Mouse (Mus musculus): ENCODE data around the gene Vamp3. TPM values are rescaled to one million over a fixed set of nuclear protein-coding genes. Genes with fewer than 3 reads are reported as not detected.

Vamp3 gene
- polyA plus RNA-seq, 1 experiment from 2014 or later: 74.6 TPM

- 85% methylated on average over 7 of the region's 7 CpGs for WGBS
- Histone ChIP-seq H3K9ac (ENCODE audit: low read depth, low read length) (no peak within 1 kb of the TSS), H3K36me3 (ENCODE audit: control insufficient read depth, insufficient read depth, low read length) (no peaks in the 10 kb centered on the region), H3K4me2 (no peak within 1 kb of the TSS), H3K27ac (ENCODE audit: low read depth, low read length) (no peak within 1 kb of the TSS), H3K4me1 (replicated peaks; ENCODE audit: control insufficient read depth, insufficient read depth, low read length) (no peaks in the 10 kb centered on the region), H3K27me3 (replicated peaks; ENCODE audit: control insufficient read depth, insufficient read depth, low read length) (no peaks in the 10 kb centered on the region), H3K4me3 (ENCODE audit: low read depth, low read length) (no peak within 1 kb of the TSS), H3K9me3 (ENCODE audit: control insufficient read depth, low read length) (no peaks in the 10 kb centered on the region)
- no peak for ATAC-seq (replicated peaks; ENCODE audit: low FRiP score)
- no peak for DNase-seq (ENCODE audit: low spot score)
Observed at GRCm38 (mm10) chr4:151089270-151089669, 31.5 kb upstream of the Vamp3 start, which contains the start of gene Gm13090. TSS of gene Gm13090 (plus strand) at chr4:151089570.

GRCm38 (mm10) chr4:151088819-151089218 is 31.1 kb upstream of the Vamp3 start:
- Histone ChIP-seq H3K27ac (ENCODE audit: low read depth, low read length) (no peak overlapping the region), H3K4me3 (ENCODE audit: low read depth, low read length) (no peak overlapping the region), H3K4me2 (no peak overlapping the region), H3K9me3 (ENCODE audit: control insufficient read depth, low read length) (no peaks in the 10 kb centered on the region), H3K4me1 (replicated peaks; ENCODE audit: control insufficient read depth, insufficient read depth, low read length) (no peaks in the 10 kb centered on the region), H3K27me3 (replicated peaks; ENCODE audit: control insufficient read depth, insufficient read depth, low read length) (no peaks in the 10 kb centered on the region), H3K9ac (ENCODE audit: low read depth, low read length) (no peak overlapping the region), H3K36me3 (ENCODE audit: control insufficient read depth, insufficient read depth, low read length) (no peaks in the 10 kb centered on the region)
- no peak for ATAC-seq (replicated peaks; ENCODE audit: low FRiP score)
- no peak for DNase-seq (ENCODE audit: low spot score)
- WGBS: 85% methylated on average over 14 of the region's 14 CpGs

GRCm38 (mm10) chr4:151087358-151087757 is 29.6 kb upstream of the Vamp3 start:
- no peaks in the 10 kb centered on the region for H3K36me3 ChIP-seq (ENCODE audit: control insufficient read depth, insufficient read depth, low read length)
- no peak for ATAC-seq (replicated peaks; ENCODE audit: low FRiP score)
- no peaks in the 10 kb centered on the region for H3K4me1 ChIP-seq (replicated peaks; ENCODE audit: control insufficient read depth, insufficient read depth, low read length)
- no peak overlapping the region for H3K4me2 ChIP-seq
- no peak for DNase-seq (ENCODE audit: low spot score)
- no peak overlapping the region for H3K9ac ChIP-seq (ENCODE audit: low read depth, low read length)
- no peak overlapping the region for H3K27ac ChIP-seq (ENCODE audit: low read depth, low read length)
- 90% methylated on average over 1 of the region's 1 CpGs for WGBS
- H3K27me3 ChIP-seq (replicated peaks; ENCODE audit: control insufficient read depth, insufficient read depth, low read length): no peaks in the 10 kb centered on the region
- H3K4me3 ChIP-seq (ENCODE audit: low read depth, low read length): no peak overlapping the region
- no peaks in the 10 kb centered on the region for H3K9me3 ChIP-seq (ENCODE audit: control insufficient read depth, low read length)

GRCm38 (mm10) chr4:151083027-151083426 is 25.3 kb upstream of the Vamp3 start:
- no peaks in the 10 kb centered on the region for H3K9me3 ChIP-seq (ENCODE audit: control insufficient read depth, low read length)
- no peak overlapping the region for H3K4me3 ChIP-seq (ENCODE audit: low read depth, low read length)
- WGBS: 78% methylated on average over 5 of the region's 5 CpGs
- DNase-seq (ENCODE audit: low spot score): no peak
- ATAC-seq (replicated peaks; ENCODE audit: low FRiP score): no peak
- H3K27me3 ChIP-seq (replicated peaks; ENCODE audit: control insufficient read depth, insufficient read depth, low read length): no peaks in the 10 kb centered on the region
- H3K4me1 ChIP-seq (replicated peaks; ENCODE audit: control insufficient read depth, insufficient read depth, low read length): no peaks in the 10 kb centered on the region
- H3K36me3 ChIP-seq (ENCODE audit: control insufficient read depth, insufficient read depth, low read length): no peaks in the 10 kb centered on the region; the same call in 1 of the 2 replicates
- H3K9ac ChIP-seq (ENCODE audit: low read depth, low read length): no peak overlapping the region
- no peak overlapping the region for H3K27ac ChIP-seq (ENCODE audit: low read depth, low read length)
- no peak overlapping the region for H3K4me2 ChIP-seq

GRCm38 (mm10) chr4:151081977-151082376 is 24.2 kb upstream of the Vamp3 start:
- WGBS: 87% methylated on average over 13 of the region's 13 CpGs
- Histone ChIP-seq H3K36me3 (ENCODE audit: control insufficient read depth, insufficient read depth, low read length) (no peaks in the 10 kb centered on the region; the same call in 1 of the 2 replicates), H3K27ac (ENCODE audit: low read depth, low read length) (no peak overlapping the region), H3K4me2 (no peak overlapping the region), H3K4me1 (replicated peaks; ENCODE audit: control insufficient read depth, insufficient read depth, low read length) (no peaks in the 10 kb centered on the region), H3K27me3 (replicated peaks; ENCODE audit: control insufficient read depth, insufficient read depth, low read length) (no peaks in the 10 kb centered on the region), H3K4me3 (ENCODE audit: low read depth, low read length) (no peak overlapping the region), H3K9me3 (ENCODE audit: control insufficient read depth, low read length) (no peaks in the 10 kb centered on the region), H3K9ac (ENCODE audit: low read depth, low read length) (no peak overlapping the region)
- ATAC-seq (replicated peaks; ENCODE audit: low FRiP score): no peak
- no peak for DNase-seq (ENCODE audit: low spot score)

GRCm38 (mm10) chr4:151081355-151081754 is 23.6 kb upstream of the Vamp3 start:
- Histone ChIP-seq H3K27me3 (replicated peaks; ENCODE audit: control insufficient read depth, insufficient read depth, low read length) (no peaks in the 10 kb centered on the region), H3K9me3 (ENCODE audit: control insufficient read depth, low read length) (no peaks in the 10 kb centered on the region), H3K27ac (ENCODE audit: low read depth, low read length) (no peak overlapping the region), H3K4me2 (no peak overlapping the region), H3K4me1 (replicated peaks; ENCODE audit: control insufficient read depth, insufficient read depth, low read length) (no peaks in the 10 kb centered on the region), H3K4me3 (ENCODE audit: low read depth, low read length) (no peak overlapping the region), H3K9ac (ENCODE audit: low read depth, low read length) (no peak overlapping the region), H3K36me3 (ENCODE audit: control insufficient read depth, insufficient read depth, low read length) (no peaks in the 10 kb centered on the region; the same call in 1 of the 2 replicates)
- 80% methylated on average over 2 of the region's 2 CpGs for WGBS
- ATAC-seq (replicated peaks; ENCODE audit: low FRiP score) (no peak), DNase-seq (ENCODE audit: low spot score) (no peak)

GRCm38 (mm10) chr4:151074817-151075216 is 17.1 kb upstream of the Vamp3 start:
- H3K27ac ChIP-seq (ENCODE audit: low read depth, low read length): no peak overlapping the region
- no peaks in the 10 kb centered on the region for H3K4me1 ChIP-seq (replicated peaks; ENCODE audit: control insufficient read depth, insufficient read depth, low read length)
- H3K27me3 ChIP-seq (replicated peaks; ENCODE audit: control insufficient read depth, insufficient read depth, low read length): no peaks in the 10 kb centered on the region
- no peak overlapping the region for H3K4me2 ChIP-seq
- no peak overlapping the region for H3K9ac ChIP-seq (ENCODE audit: low read depth, low read length)
- no peaks in the 10 kb centered on the region for H3K36me3 ChIP-seq (ENCODE audit: control insufficient read depth, insufficient read depth, low read length)
- H3K9me3 ChIP-seq (ENCODE audit: control insufficient read depth, low read length): no peaks in the 10 kb centered on the region
- no peak overlapping the region for H3K4me3 ChIP-seq (ENCODE audit: low read depth, low read length)
- 94% methylated on average over 15 of the region's 15 CpGs for WGBS
- ATAC-seq (replicated peaks; ENCODE audit: low FRiP score): no peak
- no peak for DNase-seq (ENCODE audit: low spot score)

- ATAC-seq (replicated peaks; ENCODE audit: low FRiP score) (no peak), DNase-seq (ENCODE audit: low spot score) (peak; percentile 64)
- no peaks in the 10 kb centered on the region for H3K27me3 ChIP-seq (replicated peaks; ENCODE audit: control insufficient read depth, insufficient read depth, low read length)
- no peaks in the 10 kb centered on the region for H3K36me3 ChIP-seq (ENCODE audit: control insufficient read depth, insufficient read depth, low read length)
- no peaks in the 10 kb centered on the region for H3K4me1 ChIP-seq (replicated peaks; ENCODE audit: control insufficient read depth, insufficient read depth, low read length)
- WGBS: 49% methylated on average over 13 of the region's 13 CpGs
- no peaks in the 10 kb centered on the region for H3K9me3 ChIP-seq (ENCODE audit: control insufficient read depth, low read length)
- no peak overlapping the region for H3K27ac ChIP-seq (ENCODE audit: low read depth, low read length)
- H3K9ac ChIP-seq (ENCODE audit: low read depth, low read length): no peak overlapping the region
- H3K4me3 ChIP-seq (ENCODE audit: low read depth, low read length): no peak overlapping the region
- no peak overlapping the region for H3K4me2 ChIP-seq
Observed at GRCm38 (mm10) chr4:151073108-151073744, 15.5 kb upstream of the Vamp3 start.

GRCm38 (mm10) chr4:151070962-151071361 is 13.2 kb upstream of the Vamp3 start:
- DNase-seq (ENCODE audit: low spot score): no peak
- H3K27me3 ChIP-seq (replicated peaks; ENCODE audit: control insufficient read depth, insufficient read depth, low read length): no peaks in the 10 kb centered on the region
- 57% methylated on average over 7 of the region's 7 CpGs for WGBS
- H3K9me3 ChIP-seq (ENCODE audit: control insufficient read depth, low read length): no peaks in the 10 kb centered on the region
- H3K4me1 ChIP-seq (replicated peaks; ENCODE audit: control insufficient read depth, insufficient read depth, low read length): no peaks in the 10 kb centered on the region
- H3K36me3 ChIP-seq (ENCODE audit: control insufficient read depth, insufficient read depth, low read length): no peaks in the 10 kb centered on the region
- no peak overlapping the region for H3K27ac ChIP-seq (ENCODE audit: low read depth, low read length)
- H3K4me3 ChIP-seq (ENCODE audit: low read depth, low read length): no peak overlapping the region
- H3K9ac ChIP-seq (ENCODE audit: low read depth, low read length): no peak overlapping the region
- no peak for ATAC-seq (replicated peaks; ENCODE audit: low FRiP score)
- H3K4me2 ChIP-seq: no peak overlapping the region
